Mouse (Mus musculus) ES-E14 (cell line): ENCODE results near the gene Cap2. TPM values are rescaled to one million over a fixed set of nuclear protein-coding genes. Genes with fewer than 3 reads are reported as not detected.

Experiments used
- DNase-seq: peaks from one replicate; pipeline ENCODE4 v3.0.0-alpha.2; 2013; ENCODE audit warnings: low read depth, low spot score
- H3K27ac ChIP-seq: 2 replicates; pipeline ENCODE4 v1.5.1; 2012; ENCODE audit warnings: low read depth, mild to moderate bottlenecking, low read length, moderate library complexity, mixed read lengths; ENCODE audit not compliant: poor library complexity, insufficient read depth, severe bottlenecking
- H3K36me3 ChIP-seq: 2 replicates; pipeline ENCODE4 v1.6.1; 2012; ENCODE audit warnings: mild to moderate bottlenecking, low read length, moderate library complexity, mixed read lengths; ENCODE audit not compliant: control insufficient read depth, poor library complexity, insufficient read depth, severe bottlenecking
- H3K4me1 ChIP-seq, 2 experiments: fragments of 150-350 bp in 1 of 2; sonication (generic) in 1 of 2; 2 replicates each; pipeline ENCODE4 v1.6.1; 2012; ENCODE audit warnings: low read length in 2 of 2, mild to moderate bottlenecking in 1 of 2, mixed read lengths in 1 of 2; ENCODE audit not compliant: control insufficient read depth in 2 of 2, insufficient read depth in 2 of 2, poor library complexity in 1 of 2
- H3K4me3 ChIP-seq, 2 experiments: fragments of 150-350 bp in 1 of 2; sonication (generic) in 1 of 2; 2 replicates each; pipeline ENCODE4 v1.5.1; 2012; ENCODE audit warnings: low read length in 2 of 2, low read depth in 1 of 2, mild to moderate bottlenecking in 1 of 2, mixed read lengths in 1 of 2; ENCODE audit not compliant: insufficient read depth in 1 of 2, poor library complexity in 1 of 2, severe bottlenecking in 1 of 2
- H3K9ac ChIP-seq: 2 replicates; pipeline ENCODE4 v1.6.1; 2012; ENCODE audit warnings: low read depth, mild to moderate bottlenecking, low read length, mixed read lengths; ENCODE audit not compliant: poor library complexity, insufficient read depth, severe bottlenecking
- H3K9me3 ChIP-seq: fragments of 150-350 bp; sonication (generic); 2 replicates; pipeline ENCODE4 v1.6.1; 2012; ENCODE audit warnings: low read depth, mild to moderate bottlenecking, low read length; ENCODE audit not compliant: control insufficient read depth, insufficient read depth
- CHD2 ChIP-seq: IDR thresholded peaks from 2 replicates; pipeline ENCODE4 v1.6.1; 2014; ENCODE audit warnings: mild to moderate bottlenecking, low read depth, low read length, inconsistent platforms
- HCFC1 ChIP-seq: IDR thresholded peaks from 2 replicates; pipeline ENCODE4 v1.6.1; 2012; ENCODE audit warnings: low read length, inconsistent platforms, borderline replicate concordance; ENCODE audit not compliant: insufficient read depth
- MAFK ChIP-seq: IDR thresholded peaks from 2 replicates; pipeline ENCODE4 v1.6.1; 2014; ENCODE audit warnings: mild to moderate bottlenecking, low read depth, low read length, inconsistent platforms; ENCODE audit not compliant: insufficient read depth
- ZC3H11A ChIP-seq: IDR thresholded peaks from 2 replicates; pipeline ENCODE4 v1.6.1; 2012; ENCODE audit warnings: low read depth, mild to moderate bottlenecking, inconsistent platforms, low read length, borderline replicate concordance
- ZNF384 ChIP-seq: IDR thresholded peaks from 2 replicates; pipeline ENCODE4 v1.6.1; 2012; ENCODE audit warnings: low read depth, low read length, inconsistent platforms
- in situ Hi-C, 2 experiments: fragments of 600-800 bp; cut with MboI; formaldehyde crosslinking; loops; one replicate each; pipeline ENCODE4 v1.15.1; 2025; ENCODE audit warnings: low sequenced_read_pairs in 2 of 2, inconsistent platforms in 1 of 2; ENCODE audit not compliant: unreplicated experiment in 2 of 2
- total RNA-seq: library from RNA; depleted of rRNA; stranded (reverse); fragments of 300-350 nt; gene quantifications from 2 replicates; pipeline ENCODE4 v1.2.3, GENCODE M21; 2012

Cap2 gene
- total RNA-seq, 1 experiment: 5.1 TPM

DNA sequence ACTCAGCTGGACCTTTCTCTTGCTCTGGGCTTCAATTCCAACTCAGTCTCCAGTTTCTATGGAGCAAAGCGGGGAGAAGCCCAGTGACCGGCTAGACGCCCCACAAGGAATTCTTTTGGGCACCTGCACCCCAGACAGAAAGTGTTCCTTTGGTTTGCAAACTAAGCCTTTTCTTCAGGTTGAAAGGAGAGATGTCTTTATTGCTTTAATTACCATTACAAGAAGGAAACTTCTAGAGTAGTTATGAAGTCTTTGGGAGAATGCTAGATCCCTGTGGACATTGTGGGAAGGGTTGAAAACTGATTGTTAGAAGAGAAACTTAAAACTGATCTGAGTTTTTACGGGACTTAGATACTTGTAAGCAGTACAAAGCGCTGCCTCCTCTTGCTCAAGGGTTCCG, 143.8 kb downstream of the Cap2 start:
- TF ChIP-seq CHD2: 0 out of 2 replicates have a peak, but pooled peaks have one; percentile 25
- TF ChIP-seq ZNF384: no peak
- TF ChIP-seq MAFK: no peak
- no peaks in the 10 kb centered on the region for H3K36me3 ChIP-seq
- in situ Hi-C loops: loop anchor here in 1 of 2 experiments (25.0 kb wide), 1 partner anchor 333 kb away; no protein-coding TSS in a partner anchor
- H3K4me3 ChIP-seq: no peak overlapping the region
- H3K4me1 ChIP-seq: peaks cover 2 to 8% of the 10 kb centered on the region in 2 experiments; a peak in 2 of 4 replicates
- DNase-seq: no peak
- H3K27ac ChIP-seq: no peak overlapping the region
- no peaks in the 10 kb centered on the region for H3K9me3 ChIP-seq
- H3K9ac ChIP-seq: no peak overlapping the region

DNA sequence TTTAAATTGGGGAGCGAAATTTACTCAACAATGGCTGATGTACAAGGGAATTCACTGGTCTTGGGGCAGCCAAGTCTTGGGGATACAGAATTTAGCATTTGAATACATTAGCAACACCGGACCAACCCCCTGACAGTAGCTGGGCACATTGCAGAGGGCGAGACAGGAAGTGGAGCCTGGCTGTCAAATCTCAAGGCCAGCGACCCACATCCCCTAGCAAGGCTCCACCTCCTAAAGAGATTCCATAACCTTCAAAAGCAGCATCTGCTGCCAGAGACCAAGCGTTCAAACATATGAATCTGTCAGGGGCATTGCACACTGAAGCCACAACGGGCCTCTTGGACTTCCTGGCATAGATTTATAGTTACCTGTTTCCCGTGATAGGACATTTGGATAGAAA, 150.2 kb downstream of the Cap2 start:
- in situ Hi-C loops: no loop called here

DNA sequence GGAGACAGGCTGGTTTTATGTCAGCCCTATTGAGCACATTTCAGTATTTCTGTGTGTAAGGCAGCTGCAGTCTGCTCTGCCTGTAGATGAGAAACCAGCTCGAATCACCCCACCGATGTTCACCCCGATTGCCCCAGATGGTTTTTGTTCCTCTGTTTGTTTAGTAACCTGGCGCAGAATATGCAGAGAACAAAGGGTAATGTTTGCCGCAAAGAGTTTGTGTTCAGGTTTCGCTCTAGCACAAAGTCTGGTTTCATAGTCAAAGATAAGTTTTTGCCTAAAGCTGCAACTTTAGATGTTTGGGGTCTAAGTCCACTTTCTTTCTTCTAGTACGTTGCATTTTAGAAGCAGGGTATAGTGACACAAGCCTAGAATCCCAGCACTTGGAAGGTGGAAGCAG, 151.0 kb downstream of the Cap2 start:
- in situ Hi-C loops: no loop called here

More for the DNA sequence above, 150.2 kb downstream of the Cap2 start:
- no peak for TF ChIP-seq HCFC1
- no peak for TF ChIP-seq ZC3H11A
- TF ChIP-seq MAFK: no peak
- no peak for TF ChIP-seq ZNF384
- TF ChIP-seq CHD2: no peak
- Histone ChIP-seq H3K9me3 (no peaks in the 10 kb centered on the region), H3K36me3 (no peaks in the 10 kb centered on the region), H3K4me3 (no peak overlapping the region), H3K4me1 (no peaks in the 10 kb centered on the region), H3K27ac (no peak overlapping the region), H3K9ac (no peak overlapping the region)
- no peak for DNase-seq

DNA sequence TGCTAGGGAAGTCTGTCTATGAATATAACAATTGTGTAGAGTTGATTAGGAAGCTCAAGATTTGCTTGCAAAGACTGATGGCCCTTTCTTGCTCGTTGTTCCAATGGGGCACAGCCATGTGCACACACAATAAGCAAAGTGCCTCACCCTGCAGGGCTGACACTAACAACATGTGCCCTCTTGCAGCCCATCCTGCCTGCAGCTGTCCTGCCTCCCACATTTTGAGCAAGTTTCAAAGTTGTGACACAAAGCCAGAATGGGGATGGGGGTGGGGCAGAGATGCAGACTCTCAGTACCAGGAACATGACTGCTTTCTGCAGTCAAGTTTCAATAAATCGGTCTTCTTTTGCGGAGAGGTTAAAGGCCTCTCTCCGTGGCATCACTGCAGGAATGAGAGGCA, 152.0 kb downstream of the Cap2 start:
- Histone ChIP-seq H3K36me3 (no peaks in the 10 kb centered on the region), H3K9ac (no peak overlapping the region), H3K9me3 (no peaks in the 10 kb centered on the region), H3K27ac (no peak overlapping the region), H3K4me1 (no peaks in the 10 kb centered on the region), H3K4me3 (no peak overlapping the region)
- DNase-seq: no peak
- no peak for TF ChIP-seq ZNF384
- no peak for TF ChIP-seq ZC3H11A
- no peak for TF ChIP-seq CHD2
- no peak for TF ChIP-seq MAFK
- in situ Hi-C loops: no loop called here

More for the DNA sequence above, 151.0 kb downstream of the Cap2 start:
- H3K9ac ChIP-seq: no peak overlapping the region
- no peaks in the 10 kb centered on the region for H3K9me3 ChIP-seq
- H3K36me3 ChIP-seq: no peaks in the 10 kb centered on the region
- H3K4me1 ChIP-seq: no peaks in the 10 kb centered on the region
- DNase-seq: no peak
- TF ChIP-seq ZNF384: no peak
- no peak for TF ChIP-seq ZC3H11A
- TF ChIP-seq CHD2: no peak
- no peak for TF ChIP-seq MAFK
- no peak for TF ChIP-seq HCFC1
- H3K4me3 ChIP-seq: no peak overlapping the region
- no peak overlapping the region for H3K27ac ChIP-seq

DNA sequence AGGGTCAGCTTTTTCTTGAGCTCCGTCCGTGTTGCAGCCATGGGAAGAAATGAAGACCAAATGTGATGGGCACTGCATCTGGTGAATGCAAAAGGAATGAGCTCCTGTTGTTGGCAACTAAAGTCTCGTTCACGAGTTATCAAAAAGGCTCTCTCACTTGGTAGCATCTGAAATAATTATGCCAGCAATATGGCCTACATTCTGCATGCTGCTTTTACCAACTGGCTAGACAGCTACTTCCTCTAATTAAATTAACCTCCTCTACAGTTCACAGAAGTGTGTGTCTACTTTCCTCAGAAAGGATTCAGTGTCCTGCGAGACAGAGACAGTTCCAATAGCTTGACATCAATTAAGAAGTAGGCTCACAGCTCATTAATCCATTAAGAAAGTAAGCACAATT, 152.9 kb downstream of the Cap2 start:
- no peak overlapping the region for H3K9ac ChIP-seq
- H3K9me3 ChIP-seq: no peaks in the 10 kb centered on the region
- no peak for DNase-seq
- in situ Hi-C loops: no loop called here
- no peak overlapping the region for H3K4me3 ChIP-seq
- no peak overlapping the region for H3K27ac ChIP-seq
- TF ChIP-seq ZC3H11A (no peak), ZNF384 (no peak), HCFC1 (no peak), CHD2 (no peak), MAFK (no peak)
- no peaks in the 10 kb centered on the region for H3K4me1 ChIP-seq
- H3K36me3 ChIP-seq: no peaks in the 10 kb centered on the region
